ENCODE assay signal across 8 mouse cellular contexts in genomic region chr19:7217926-7218267, GRCm38 (mm10). TPM values are rescaled to one million over a fixed set of nuclear protein-coding genes. Genes with fewer than 3 reads are reported as not detected.
DNase-seq lines count a peak whose midpoint lies in the region; ATAC-seq and TF ChIP-seq lines count a peak whose summit lies in the region.

No protein-coding gene starts in this region.

- DNase-seq in lung, embryonic 14.5 days: no peak
- no peak for DNase-seq in lung, postnatal 4 days
- DNase-seq in forebrain, embryonic 10.5 days (ENCODE audit: extremely low spot score, low spot score): no peak
- DNase-seq in liver: peak; percentile 11
- no peak for DNase-seq in urinary bladder, adult 2 months (ENCODE audit: low spot score)
- DNase-seq in cerebellum, adult 8-10 months: no peak
- no peak for DNase-seq in left cerebral cortex, adult 18-20 months (ENCODE audit: low spot score in 2 of 2)

- H3K9ac ChIP-seq in lung, embryonic 14.5 days: peak overlapping the region; percentile 32

- WGBS in lung, embryonic 14.5 days: 12% methylated on average over 6 of the region's 6 CpGs
- WGBS in forebrain, embryonic 10.5 days: 11% methylated on average over 6 of the region's 6 CpGs
- WGBS in small intestine, adult 2 months: 5% methylated on average over 6 of the region's 6 CpGs

- peaks cover 15% of the 10 kb centered on the region for H3K4me1 ChIP-seq in lung, embryonic 14.5 days (ENCODE audit: insufficient read depth)
- H3K4me1 ChIP-seq in forebrain, embryonic 10.5 days: peaks cover 38% of the 10 kb centered on the region
- peaks cover 11% of the 10 kb centered on the region; the same call in 1 of the 2 replicates for H3K4me1 ChIP-seq in small intestine, adult 2 months (ENCODE audit: control insufficient read depth, insufficient read depth, insufficient read length, low read length)

- H3K4me2 ChIP-seq in lung, embryonic 14.5 days: peak overlapping the region; percentile 95

- H3K9me3 ChIP-seq in lung, embryonic 14.5 days (ENCODE audit: low read depth, low read length): no peaks in the 10 kb centered on the region
- H3K9me3 ChIP-seq in forebrain, embryonic 10.5 days: peaks cover 6% of the 10 kb centered on the region; the same call in 1 of the 2 replicates

- TF ChIP-seq CTCF in lung, embryonic 14.5 days (IDR thresholded peaks at IDR 0.05; ENCODE audit: low read depth): no peak
- TF ChIP-seq CTCF in small intestine, adult 2 months (IDR thresholded peaks at IDR 0.05; ENCODE audit: extremely low read depth, insufficient read length, insufficient replicate concordance, low read depth, low read length): no peak

- ATAC-seq in lung, embryonic 14.5 days (ENCODE audit: insufficient read depth): peak; percentile 4; the same call in 1 of the 2 replicates

- no peak overlapping the region for H3K27ac ChIP-seq in lung, embryonic 14.5 days (ENCODE audit: low read depth)
- H3K27ac ChIP-seq in forebrain, embryonic 10.5 days: peak overlapping the region; percentile 92
- H3K27ac ChIP-seq in small intestine, adult 2 months (ENCODE audit: insufficient read depth, low read depth, low read length): no peak overlapping the region

- H3K27me3 ChIP-seq in lung, embryonic 14.5 days (ENCODE audit: insufficient read depth, low read length): no peaks in the 10 kb centered on the region
- no peaks in the 10 kb centered on the region for H3K27me3 ChIP-seq in forebrain, embryonic 10.5 days (ENCODE audit: poor library complexity, severe bottlenecking)
- H3K27me3 ChIP-seq in small intestine, adult 2 months (ENCODE audit: control insufficient read depth, insufficient read depth, low read length): no peaks in the 10 kb centered on the region

- peaks cover 29% of the 10 kb centered on the region for H3K36me3 ChIP-seq in lung, embryonic 14.5 days (ENCODE audit: insufficient read depth)
- H3K36me3 ChIP-seq in forebrain, embryonic 10.5 days (replicated peaks): peaks cover 41% of the 10 kb centered on the region
- peaks cover 29% of the 10 kb centered on the region for H3K36me3 ChIP-seq in small intestine, adult 2 months (ENCODE audit: control insufficient read depth, insufficient read depth, low read length)

- TF ChIP-seq POLR2A in small intestine, adult 2 months (IDR thresholded peaks at IDR 0.05; ENCODE audit: low read depth, low read length): no peak

- H3K4me3 ChIP-seq in lung, embryonic 14.5 days (ENCODE audit: low read depth, low read length): peak overlapping the region; percentile 89
- peak overlapping the region; percentile 91 for H3K4me3 ChIP-seq in forebrain, embryonic 10.5 days
- H3K4me3 ChIP-seq in small intestine, adult 2 months (ENCODE audit: low read depth, low read length): peak overlapping the region; percentile 14; the same call in 1 of the 2 replicates

RNA-seq across cellular contexts. Expression of gene Cox8a, which starts 0.5 kb away (rescaled TPM):
- 917 and 922 TPM in 2 replicates for polyA plus RNA-seq in lung, embryonic 14.5 days (2014; fragmentation: Nextera tagmentation; extraction: Ambion mirVana)
- polyA plus RNA-seq in forebrain, embryonic 10.5 days (2016; fragmentation: Nextera tagmentation; extraction: Ambion mirVana): 862 and 888 TPM in 2 replicates
- polyA plus RNA-seq in small intestine, adult 2 months (2012; rRNA removed): 3,019 and 4,573 TPM in 2 replicates
- polyA plus RNA-seq in urinary bladder, adult 2 months (2012; rRNA removed): 508 and 528 TPM in 2 replicates
- 1,000 to 10,000 TPM in 1 of 2 experiments, 100 to 1,000 TPM in 1; 906 to 1,040 TPM for total RNA-seq in left cerebral cortex, adult 18-20 months (2021)

RNA-seq across cellular contexts. Expression of gene Otub1, which starts 11.8 kb away (rescaled TPM):
- 206 and 221 TPM in 2 replicates for polyA plus RNA-seq in lung, embryonic 14.5 days (2014; fragmentation: Nextera tagmentation; extraction: Ambion mirVana)
- 275 and 280 TPM in 2 replicates for polyA plus RNA-seq in forebrain, embryonic 10.5 days (2016; fragmentation: Nextera tagmentation; extraction: Ambion mirVana)
- 61.9 and 113 TPM in 2 replicates for polyA plus RNA-seq in small intestine, adult 2 months (2012; rRNA removed)
- polyA plus RNA-seq in urinary bladder, adult 2 months (2012; rRNA removed): 91.0 and 97.6 TPM in 2 replicates
- 100 to 1,000 TPM; 274 to 284 TPM for total RNA-seq in left cerebral cortex, adult 18-20 months (2021)

RNA-seq across cellular contexts. Expression of gene Naa40, which starts 23.1 kb away (rescaled TPM):
- 64.9 and 65.8 TPM in 2 replicates for polyA plus RNA-seq in lung, embryonic 14.5 days (2014; fragmentation: Nextera tagmentation; extraction: Ambion mirVana)
- polyA plus RNA-seq in forebrain, embryonic 10.5 days (2016; fragmentation: Nextera tagmentation; extraction: Ambion mirVana): 106 and 107 TPM in 2 replicates
- 8.2 and 13.1 TPM in 2 replicates for polyA plus RNA-seq in small intestine, adult 2 months (2012; rRNA removed)
- polyA plus RNA-seq in urinary bladder, adult 2 months (2012; rRNA removed): 25.7 and 27.6 TPM in 2 replicates
- total RNA-seq in left cerebral cortex, adult 18-20 months (2021): 10 to 100 TPM; 27.7 to 29.8 TPM

RNA-seq across cellular contexts. Expression of gene Rcor2, which starts 49.2 kb away (rescaled TPM):
- polyA plus RNA-seq in lung, embryonic 14.5 days (2014; fragmentation: Nextera tagmentation; extraction: Ambion mirVana): 6.0 and 7.9 TPM in 2 replicates
- 61.7 and 64.0 TPM in 2 replicates for polyA plus RNA-seq in forebrain, embryonic 10.5 days (2016; fragmentation: Nextera tagmentation; extraction: Ambion mirVana)
- 1.2 and 1.8 TPM in 2 replicates for polyA plus RNA-seq in small intestine, adult 2 months (2012; rRNA removed)
- polyA plus RNA-seq in urinary bladder, adult 2 months (2012; rRNA removed): 10.2 and 10.4 TPM in 2 replicates
- total RNA-seq in left cerebral cortex, adult 18-20 months (2021): 10 to 100 TPM; 17.6 to 17.7 TPM

Comparison
In these comparisons a context has a peak if more than half of its experiments do, and no peak if none do; other contexts are left out.
1. H3K4me3 ChIP-seq: peak in every context shown above with its lines; median percentile 91 in forebrain, embryonic 10.5 days; 89 in lung, embryonic 14.5 days; 14 in small intestine, adult 2 months.